Mouse (Mus musculus) fat pad, adult 2 months (tissue): ENCODE measurements around the gene Zfp800.

Experiments
- DNase-seq: peaks from one replicate; pipeline ENCODE4 v3.0.0-alpha.2; 2011; ENCODE audit warnings: low read depth, low spot score; ENCODE audit errors: extremely low read depth

Gene Zfp800

DNA sequence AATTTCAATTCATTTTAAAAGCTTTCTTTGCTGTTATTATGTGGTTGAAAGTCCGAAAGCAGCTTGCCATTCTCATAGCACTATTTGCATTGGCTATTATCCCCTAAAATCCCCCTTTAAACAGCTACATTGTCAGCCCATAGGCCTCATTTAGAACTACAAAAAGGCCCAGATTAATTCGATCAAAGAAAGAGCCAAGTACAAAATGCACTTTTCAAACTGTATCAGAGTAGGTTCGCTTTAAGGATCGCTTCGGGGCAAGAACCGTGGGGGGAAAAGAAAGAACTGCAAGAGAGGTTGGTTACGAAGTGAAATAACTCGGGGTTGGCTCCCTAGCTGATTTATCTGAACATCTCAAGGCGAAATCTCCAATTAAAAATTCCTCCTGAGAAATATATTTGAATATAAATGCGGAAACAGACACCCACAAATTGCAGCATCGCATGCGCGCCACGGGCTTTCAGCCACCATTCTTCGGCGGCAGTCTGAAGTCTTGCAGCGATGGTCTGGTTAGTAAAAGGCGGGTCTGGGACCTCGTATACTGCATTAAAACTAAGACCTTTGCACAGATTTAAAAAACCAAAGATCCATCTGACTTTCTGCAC lies 850 bp downstream of the Zfp800 start:
- no peak for DNase-seq

DNA sequence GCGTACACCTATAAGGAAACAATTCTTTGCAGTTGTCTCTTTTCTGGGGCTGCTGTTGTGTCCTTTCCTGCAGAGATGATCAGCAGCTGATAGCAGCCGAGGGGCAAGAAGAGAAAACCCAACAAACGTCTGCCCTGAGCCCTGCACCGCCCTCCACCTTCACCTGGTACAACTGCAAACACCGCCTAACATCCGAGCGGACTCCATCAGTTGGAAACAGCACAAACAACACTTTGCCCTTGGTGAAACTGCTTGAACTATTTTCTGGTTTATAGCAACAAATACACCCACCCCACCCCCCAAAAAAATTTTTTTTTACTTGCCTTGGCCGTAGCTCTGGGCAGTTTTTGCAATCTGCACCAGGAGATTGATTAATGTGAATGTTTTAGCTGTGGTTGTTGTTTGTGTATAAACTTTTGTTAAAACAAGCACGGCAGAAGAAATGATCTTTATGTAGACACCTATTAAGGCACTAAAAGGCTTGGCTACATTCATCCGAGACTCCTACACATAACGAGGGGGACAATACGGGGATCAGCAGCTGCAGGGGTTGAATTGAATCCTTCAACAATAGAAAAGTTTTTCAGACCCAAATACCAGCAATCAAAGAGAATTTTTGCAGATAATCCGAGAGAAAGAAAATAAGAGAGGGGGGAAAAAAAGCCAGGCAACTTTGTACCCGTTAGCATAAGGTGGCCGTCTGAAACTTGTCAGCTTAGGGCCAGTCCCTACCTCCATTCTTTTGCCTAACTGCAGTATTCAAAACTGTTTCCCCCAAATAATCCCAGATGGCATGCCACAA lies 1.6 kb downstream of the Zfp800 start:
- DNase-seq: no peak

DNA sequence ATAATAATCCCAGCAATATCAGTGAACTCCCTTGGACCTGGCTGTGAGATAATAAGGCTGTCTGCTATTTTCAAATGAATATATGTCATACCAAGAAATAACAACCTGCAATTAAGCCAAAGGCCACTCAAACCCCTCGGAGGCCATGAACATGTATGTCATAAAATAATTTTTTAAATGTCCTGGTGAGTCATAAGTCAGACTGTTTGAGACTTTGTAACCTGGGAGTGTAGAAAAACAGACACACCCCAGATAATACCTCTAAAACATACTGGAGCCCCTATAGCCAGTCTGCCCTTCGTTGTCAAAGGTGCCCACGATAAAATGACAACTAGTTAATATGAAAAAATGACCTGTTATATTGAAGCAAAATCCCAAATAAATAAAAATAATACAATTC lies 8.8 kb downstream of the Zfp800 start:
- no peak for DNase-seq

DNA sequence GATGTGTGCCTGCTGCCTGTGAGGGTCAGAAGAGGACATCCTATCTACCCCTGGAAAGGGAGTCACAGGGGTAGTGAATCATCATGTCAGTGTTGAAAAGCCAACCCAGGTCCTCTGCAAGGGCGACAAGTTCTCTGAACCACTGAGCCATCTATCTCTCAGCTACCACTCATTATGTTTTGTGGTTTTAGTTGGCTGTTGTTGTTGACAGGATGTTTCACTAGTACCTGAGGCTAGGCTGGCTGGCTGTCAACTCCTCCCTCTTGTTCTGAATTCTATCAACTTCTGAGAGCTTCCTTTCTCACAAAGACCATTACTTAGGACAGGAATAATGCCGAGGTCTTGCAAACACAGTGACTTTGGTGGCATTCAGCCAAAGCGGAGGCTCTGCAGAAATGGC lies 12.6 kb downstream of the Zfp800 start:
- DNase-seq: no peak

DNA sequence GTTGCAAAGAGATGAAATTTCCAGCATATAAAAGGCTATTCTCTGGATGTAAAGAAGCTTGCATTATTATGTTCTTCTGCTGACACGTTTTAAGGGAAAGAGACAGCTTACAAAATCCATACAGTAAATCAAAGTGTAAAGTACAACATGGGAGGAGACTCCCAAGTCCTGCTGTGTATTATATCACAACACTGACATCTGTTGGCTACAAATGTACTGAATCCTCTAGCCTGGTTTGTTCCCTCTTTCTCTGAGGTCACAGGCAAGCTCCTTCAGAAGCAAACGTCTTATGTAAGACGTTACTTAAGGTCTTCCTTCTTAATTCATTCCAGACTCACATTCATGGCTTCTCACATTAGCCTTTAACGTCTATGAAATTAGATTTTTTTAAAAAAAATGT lies 15.8 kb downstream of the Zfp800 start:
- DNase-seq: no peak

DNA sequence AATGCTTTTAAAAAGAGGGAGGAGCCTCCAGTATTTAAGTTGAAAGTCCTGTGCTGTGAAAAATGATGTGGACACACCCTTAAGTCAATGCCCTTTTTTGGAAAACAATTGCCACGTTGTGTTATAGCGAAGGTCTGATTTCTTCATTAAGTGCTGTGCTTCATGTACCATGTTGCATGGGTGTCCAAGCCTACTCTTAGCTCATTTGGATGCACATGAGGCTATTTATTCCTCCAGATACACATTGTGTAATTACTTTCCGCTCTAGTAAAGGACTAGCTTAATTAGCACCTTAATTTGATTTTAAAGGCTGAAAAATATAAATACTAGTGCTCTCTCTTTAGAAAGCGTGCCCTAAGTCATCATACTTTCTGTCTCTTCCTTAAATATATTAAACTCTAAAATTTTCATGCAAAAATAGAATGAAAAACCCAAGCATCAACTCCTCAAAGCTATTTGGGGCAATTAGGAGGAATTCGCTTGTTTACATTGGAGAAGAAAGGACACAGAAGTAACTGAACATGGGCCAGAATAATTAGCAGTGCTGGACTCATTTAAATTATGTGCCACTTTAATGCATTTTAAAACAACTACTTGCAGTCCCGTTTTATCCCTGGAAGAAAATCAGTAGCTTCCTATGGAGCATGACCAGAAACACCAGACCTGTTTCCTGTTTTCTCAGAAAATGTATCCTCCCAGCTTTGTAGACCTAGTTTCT lies 27.7 kb downstream of the Zfp800 start:
- no peak for DNase-seq

DNA sequence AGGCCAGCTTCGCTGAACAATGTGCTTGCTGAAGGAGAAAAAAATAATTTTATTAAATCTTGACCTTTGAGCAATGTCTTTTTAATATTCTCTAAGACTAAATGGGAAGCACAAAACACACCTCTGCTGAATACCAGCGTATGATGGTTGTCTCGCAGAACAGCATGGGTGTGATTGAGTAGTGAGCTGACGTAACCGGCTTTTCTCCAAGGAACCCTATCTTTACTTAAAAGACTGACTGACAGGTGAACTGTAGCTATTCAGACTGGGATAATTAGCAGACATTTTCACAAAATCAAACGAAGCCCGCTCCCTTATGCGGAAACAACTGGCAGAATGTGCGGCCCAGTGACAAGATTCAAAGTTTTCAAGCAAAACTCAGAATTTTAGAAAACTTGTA lies 30.2 kb downstream of the Zfp800 start:
- no peak for DNase-seq

DNA sequence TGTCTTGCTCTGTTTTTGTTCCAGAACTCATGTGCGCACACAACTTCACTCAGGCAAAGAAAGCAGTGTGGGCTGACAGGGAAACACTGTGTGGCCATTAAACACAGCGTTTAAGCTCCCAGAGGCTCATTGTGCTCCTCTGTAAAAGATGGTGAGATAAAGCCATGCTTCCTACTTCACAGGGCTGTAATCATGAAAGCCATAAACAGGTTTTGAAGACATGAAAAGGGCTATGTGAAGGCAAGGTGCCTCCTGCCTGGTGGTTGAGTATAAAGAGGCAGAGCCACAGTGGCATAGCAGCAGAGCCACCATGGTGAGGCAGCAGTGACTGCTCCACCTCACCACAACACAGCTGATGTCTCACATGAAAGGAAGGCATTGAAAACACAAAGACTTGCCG lies 46.7 kb downstream of the Zfp800 start:
- no peak for DNase-seq

DNA sequence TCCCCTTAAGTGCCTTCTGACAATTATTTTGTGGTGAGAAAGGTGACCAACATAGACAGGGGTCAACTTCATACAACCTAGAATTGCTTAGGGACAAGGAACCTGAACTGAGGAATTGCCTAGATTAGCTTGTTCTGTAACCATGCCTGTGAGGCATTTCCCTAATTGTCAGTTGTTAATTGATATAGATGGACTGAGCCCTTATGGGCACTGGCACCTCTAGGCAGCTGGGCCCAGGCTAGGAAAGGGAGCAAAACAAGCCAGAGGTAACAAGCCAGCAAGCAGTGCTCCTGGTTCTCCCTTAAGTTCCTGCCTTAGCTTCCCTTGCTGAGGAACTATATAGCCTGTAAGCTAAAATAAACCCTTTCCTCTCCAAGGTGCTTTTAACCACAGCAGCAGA lies 52.1 kb downstream of the Zfp800 start:
- DNase-seq: no peak

DNA sequence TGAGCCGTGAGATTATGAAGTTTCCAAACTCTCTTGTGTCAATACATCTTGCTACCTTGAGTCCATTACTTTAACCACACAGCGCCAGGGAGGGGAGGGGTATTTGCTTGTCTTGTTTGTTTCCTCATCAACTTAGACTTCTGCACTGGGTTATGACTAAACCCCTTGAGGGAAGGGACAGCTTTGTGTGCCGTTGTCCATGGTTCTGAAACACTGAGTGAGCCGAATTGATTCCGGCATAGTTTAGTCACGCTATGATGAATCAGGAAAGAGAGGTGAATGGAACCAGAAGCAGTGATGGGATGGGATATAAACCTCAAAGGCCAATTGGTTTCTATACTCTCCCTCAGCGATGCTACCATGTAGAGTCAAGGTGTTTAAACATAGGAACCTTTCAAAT lies 52.6 kb downstream of the Zfp800 start:
- no peak for DNase-seq

DNA sequence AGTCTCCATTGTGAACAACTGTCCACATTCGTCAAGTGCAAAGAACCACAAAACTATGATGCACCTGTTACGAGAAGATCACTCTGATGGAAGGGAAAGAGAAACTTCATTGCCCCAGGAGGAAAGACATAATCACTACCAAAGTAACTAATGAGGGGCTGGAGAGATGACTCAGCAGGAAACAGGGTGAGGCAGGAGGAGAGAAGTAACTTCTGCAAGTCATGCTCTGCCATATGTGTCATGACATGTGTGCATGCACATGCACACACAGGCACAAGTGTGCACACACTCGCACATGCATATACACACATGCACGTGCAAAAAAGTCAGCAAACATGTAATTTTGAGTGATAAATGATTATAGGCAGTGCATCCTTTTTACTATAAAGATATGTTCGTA lies 54.9 kb downstream of the Zfp800 start:
- DNase-seq: no peak

DNA sequence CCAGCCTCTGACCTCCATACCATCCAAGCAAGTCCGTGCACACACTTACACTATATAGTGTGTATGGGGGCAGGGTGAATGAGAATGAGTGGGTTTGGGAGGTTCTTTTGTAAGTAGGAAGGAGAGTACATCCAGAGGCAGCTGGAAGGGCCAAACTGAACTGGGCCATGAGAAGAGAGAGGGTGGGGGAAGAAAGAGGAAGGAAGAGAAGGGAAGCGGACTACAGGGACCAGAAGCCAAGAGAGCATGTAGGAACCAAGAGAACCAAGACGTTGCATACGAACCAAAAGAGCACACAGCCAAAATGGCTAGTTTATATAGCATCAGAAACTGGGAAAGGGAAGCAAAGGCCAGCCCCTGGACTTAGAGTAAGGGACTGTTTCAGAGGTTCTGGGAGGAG lies 56.6 kb downstream of the Zfp800 start:
- no peak for DNase-seq

DNA sequence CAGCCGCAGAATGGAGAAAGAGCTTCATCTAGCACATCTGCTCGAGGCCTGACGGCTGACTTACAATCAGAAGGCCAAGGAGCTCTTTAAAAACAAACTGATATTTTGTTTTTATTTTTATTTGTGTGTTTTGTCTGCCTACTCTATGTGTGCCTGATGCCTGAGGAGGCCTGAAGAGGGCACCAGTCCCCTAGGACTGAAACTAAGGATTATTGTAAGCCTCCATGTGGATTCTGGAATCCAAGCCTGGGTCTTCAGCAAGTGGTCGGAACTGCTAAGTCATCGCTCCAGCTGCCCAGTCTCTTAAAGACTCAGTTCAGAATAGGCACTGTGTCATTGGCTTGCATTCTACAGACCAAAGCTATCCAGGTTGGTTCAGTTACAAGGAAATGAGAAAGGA lies 58.4 kb downstream of the Zfp800 start:
- no peak for DNase-seq

DNA sequence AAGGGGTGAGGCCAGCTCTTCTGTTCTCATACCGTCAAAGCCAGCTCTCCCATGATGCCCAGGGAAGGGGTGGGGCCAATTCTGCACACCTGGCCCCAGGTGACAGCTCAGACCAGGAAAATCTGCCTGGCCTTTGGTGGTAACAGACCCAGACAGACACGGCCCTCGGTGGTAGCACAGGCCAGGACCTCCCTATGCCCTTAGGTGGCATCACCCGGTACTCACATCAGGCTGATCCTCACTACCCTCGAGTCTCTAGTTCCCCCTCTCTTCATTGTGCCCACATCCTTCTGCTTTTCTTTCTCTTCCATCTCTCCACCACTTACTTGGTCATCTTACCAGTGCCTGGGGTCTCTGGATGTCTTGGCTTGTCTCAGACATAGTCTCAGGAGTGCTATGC lies 64.1 kb downstream of the Zfp800 start:
- DNase-seq: no peak

DNA sequence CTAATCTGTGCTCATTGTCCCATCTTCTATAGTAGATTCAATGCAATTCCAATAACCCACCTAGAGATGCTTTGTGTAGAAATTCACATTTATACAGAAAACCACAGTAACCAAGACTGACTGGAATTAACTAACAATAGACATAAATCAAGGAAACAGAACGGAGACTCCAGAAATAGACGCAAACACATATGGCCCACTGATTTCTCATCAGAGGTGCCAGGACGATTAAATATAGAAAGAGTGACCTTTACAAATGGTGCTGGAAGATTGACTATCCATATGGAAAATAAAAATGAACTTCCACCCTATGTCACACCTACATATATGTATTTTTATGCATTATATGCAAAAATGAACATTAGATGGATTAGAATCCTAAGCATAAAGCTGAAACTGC lies 65.3 kb downstream of the Zfp800 start:
- DNase-seq: no peak

DNA sequence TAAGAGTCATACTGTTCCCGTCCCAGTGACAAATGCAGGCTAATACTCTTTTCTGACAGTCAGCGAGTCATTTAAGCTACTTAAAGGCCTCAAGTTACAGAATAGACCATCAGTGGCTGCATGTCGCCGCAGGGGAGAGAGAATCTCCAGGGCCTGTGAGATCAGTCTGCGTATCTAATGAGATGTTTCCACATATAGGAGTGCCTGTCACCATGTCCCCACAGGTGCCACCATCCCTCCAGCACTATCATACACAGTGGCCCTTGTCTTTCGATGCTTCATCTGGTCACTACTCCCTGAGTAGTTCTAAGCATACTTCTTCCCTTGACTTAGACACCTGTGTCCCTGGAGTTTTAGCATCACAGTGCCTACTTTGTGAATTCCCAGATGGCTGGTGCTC lies 68.0 kb downstream of the Zfp800 start:
- no peak for DNase-seq

DNA sequence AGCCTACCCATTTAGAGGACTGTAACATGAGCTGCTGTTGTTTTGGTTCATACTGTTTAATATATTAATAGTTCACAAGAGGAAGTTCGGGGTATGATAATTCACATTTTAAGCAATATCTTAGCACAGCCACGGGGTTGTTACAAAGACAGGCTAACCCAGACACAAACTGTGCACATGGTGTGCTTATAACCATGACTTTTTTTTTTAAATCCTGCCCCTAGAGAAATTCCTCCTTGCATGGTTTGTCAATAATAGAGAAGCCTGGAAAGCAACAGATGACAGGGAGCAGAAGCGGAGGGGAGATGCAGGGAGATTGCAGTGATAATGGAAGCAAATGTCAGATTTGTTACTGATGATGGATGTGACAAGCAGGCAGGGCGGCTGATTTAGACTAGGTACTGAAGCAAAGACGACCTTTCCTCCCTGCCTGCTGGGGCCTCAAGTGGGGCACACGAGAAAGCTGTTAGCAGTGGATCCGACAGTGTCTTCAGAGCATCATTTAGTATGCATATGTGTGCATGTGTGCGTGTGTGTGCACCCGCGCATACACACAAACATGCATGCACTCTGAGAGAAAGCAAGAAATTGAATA lies 68.7 kb downstream of the Zfp800 start:
- no peak for DNase-seq

DNA sequence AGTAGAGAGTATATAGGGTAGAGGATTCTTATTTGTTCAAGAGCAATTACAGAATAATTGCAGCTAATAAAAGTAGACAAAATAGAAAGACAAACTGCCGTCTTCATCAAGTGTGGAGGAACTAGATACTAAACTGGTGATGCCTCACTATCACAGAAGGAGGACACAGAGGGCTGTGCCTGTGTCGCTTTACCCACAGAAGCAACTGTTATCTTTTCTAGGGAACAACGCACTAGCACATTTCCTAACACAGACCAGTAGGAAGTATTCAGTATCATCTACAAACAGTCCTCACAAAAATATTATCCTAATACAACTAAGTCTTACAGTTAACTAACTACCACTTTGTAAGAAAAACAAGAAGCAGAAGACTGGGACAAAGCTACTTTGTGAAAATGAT lies 71.1 kb downstream of the Zfp800 start:
- no peak for DNase-seq

DNA sequence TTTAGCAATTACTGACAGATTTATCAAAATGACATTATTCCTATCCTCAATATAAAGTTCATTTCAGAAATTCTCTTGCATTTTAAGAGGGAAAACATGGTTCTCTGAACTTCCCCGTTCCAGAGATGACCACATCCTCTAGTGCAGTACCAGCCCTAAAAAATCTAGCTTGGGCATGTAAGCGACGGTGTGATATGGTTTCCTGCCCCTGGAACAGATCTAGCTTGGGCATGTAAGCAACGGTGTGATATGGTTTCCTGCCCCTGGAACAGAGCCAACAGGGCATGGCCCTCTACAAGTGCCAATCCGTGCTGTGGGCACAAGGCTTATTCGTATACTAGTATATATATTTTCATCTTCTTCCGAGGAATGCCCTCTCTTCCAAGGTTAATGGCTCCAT lies 75.4 kb downstream of the Zfp800 start:
- DNase-seq: no peak

DNA sequence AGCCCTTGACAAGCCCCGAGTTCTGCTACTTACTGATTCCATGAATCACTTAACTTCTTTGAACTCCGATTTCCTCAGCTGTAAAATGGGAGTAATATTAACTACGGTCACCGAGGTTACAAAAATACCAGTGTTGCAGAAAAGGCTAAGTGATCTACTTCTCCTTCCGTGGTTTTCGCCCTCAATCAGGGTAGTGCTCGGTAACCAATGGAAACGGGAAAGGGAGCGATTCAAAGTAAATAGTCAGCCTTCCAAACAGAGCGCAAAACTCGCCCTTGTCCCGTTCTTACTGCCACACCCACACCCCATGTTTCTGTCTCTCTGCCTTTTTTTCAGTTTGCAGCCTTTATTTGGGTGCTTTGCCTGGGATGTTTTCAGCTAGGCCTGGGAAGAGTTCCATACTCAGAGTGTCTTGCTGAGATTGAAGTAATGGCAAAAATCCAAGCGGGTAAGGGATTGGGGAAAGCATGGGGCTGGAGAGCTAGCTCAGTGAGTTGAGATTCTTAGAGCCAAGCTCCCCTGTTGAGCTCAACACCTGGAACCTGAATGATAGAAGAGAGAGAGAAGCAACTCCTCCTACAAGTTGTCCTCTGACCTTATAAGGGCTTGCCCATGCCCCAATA lies 78.0 kb downstream of the Zfp800 start:
- no peak for DNase-seq

DNA sequence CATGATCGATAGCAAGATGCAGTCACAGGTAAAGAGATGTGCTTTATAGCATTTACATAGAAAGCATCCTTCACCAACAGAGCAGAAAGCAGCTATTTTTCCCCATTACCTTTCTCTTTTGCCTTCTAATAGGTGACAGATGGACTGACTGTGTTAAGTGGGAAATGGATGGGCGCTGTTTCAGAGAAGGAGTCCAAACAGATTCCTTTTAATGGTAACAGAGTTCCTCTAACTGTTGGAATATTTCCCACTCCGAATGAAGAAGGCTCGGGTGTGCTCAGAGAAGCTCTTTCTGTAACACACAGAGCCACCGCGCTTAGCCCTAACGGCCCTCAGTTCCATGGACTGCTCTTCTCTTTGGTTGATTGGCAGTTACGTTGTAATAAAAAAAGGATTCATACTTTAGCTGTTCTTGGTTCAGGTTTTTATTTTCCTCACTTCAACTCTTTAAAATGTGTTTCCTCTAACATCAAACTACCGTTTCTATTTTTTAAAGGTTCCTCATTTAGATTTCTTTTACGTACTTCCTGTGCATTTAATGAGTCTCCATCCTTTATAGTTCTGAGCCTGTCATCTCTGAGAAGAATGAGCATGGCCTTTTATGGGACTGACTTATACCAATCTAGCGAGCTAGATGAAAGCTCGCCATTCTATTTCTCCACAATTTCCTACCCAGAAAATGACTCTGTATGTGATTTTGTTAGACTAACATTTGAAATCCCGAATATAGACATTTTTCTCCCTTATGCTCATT lies 78.8 kb downstream of the Zfp800 start:
- DNase-seq: no peak
